Mouse (Mus musculus) heart, adult 2 months (tissue): ENCODE results near the gene Dad1.

Experiments used
- CTCF ChIP-seq: fragments of 200-600 bp; IDR thresholded peaks from 2 replicates; pipeline ENCODE4 v1.8.1; 2022; ENCODE audit warnings: antibody characterized with exemption, mild to moderate bottlenecking, moderate library complexity
- EP300 ChIP-seq: fragments of 200-500 bp; IDR thresholded peaks from 2 replicates; pipeline ENCODE4 v1.6.1; 2011; ENCODE audit warnings: low read depth, low read length, control low read depth; ENCODE audit not compliant: insufficient read depth
- POLR2A ChIP-seq: fragments of 200-500 bp; IDR thresholded peaks from 2 replicates; pipeline ENCODE4 v1.6.1; 2011; ENCODE audit warnings: mild to moderate bottlenecking, low read depth, low read length, control low read depth; ENCODE audit not compliant: insufficient read depth

- no peak for TF ChIP-seq EP300
- TF ChIP-seq CTCF, result no peak
- TF ChIP-seq POLR2A, result no peak
Observed at GRCm38 (mm10) chr14:54228501-54228900, 25.4 kb downstream of the Dad1 start.
